Mouse (Mus musculus): ENCODE data around the gene Gm49384. TPM values are rescaled to one million over a fixed set of nuclear protein-coding genes. Genes with fewer than 3 reads are reported as not detected.

The Gm49384 gene
- polyA plus RNA-seq (2015; fragmentation: Nextera tagmentation; extraction: Ambion mirVana), result 3.6 and 4.5 TPM in 2 replicates

GRCm38 (mm10) chr12:69204052-69204833 is at the start of gene Gm49384:
Gene Gm49384, minus strand, starts transcription at chr12:69204267.

GRCm38 (mm10) chr12:69240876-69241275 is 36.8 kb upstream of the Gm49384 start, which contains the start of gene Klhdc1:
Gene Klhdc1, plus strand, starts transcription at chr12:69241176.

DNA sequence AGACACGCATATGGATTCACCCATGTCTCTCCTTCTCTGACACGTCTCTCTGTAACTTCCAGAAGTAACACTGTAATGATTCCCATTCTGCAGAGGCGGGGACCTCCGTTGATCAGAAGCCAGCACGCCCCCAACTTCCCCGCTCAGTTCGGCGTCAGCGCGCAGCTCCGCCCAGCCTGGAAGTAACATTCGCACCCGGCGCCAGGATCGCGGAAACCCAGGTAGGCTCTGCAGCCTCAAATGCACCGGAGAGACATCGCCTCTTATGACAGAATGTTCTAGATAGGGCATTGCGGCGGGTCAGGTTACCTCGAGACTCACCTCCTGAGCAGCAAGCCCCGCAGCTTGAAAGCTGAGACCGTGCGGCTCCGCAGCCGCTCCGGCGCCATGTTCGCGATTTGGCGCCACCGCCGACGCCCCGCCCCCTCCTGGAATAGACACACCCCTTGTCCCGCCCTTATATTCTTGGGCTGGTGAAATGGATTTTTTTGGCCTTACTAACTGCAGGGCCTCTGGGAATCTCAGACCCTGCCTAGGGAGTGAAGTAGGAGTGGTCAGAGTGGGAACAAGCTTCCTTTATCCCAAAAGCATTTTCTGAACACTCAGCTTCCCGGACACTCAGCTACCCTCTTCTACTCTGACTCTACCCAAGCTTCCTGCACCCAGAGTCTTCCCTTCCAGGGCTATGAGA is 23.9 kb upstream of the Gm49384 start, which contains the start of gene Pole2:
TSS of gene Pole2 (minus strand) at position 420 of the 691 bp plus-strand sequence.

GRCm38 (mm10) chr12:69198164-69198535 is 5.9 kb downstream of the Gm49384 start, which contains the start of gene Dnaaf2:
Gene Dnaaf2, minus strand, starts transcription at chr12:69198429.

GRCm38 (mm10) chr12:69196444-69197377 is 7.4 kb downstream of the Gm49384 start, which contains the start of gene Gm49383:
Gene Gm49383, minus strand, starts transcription at chr12:69197104.

DNA sequence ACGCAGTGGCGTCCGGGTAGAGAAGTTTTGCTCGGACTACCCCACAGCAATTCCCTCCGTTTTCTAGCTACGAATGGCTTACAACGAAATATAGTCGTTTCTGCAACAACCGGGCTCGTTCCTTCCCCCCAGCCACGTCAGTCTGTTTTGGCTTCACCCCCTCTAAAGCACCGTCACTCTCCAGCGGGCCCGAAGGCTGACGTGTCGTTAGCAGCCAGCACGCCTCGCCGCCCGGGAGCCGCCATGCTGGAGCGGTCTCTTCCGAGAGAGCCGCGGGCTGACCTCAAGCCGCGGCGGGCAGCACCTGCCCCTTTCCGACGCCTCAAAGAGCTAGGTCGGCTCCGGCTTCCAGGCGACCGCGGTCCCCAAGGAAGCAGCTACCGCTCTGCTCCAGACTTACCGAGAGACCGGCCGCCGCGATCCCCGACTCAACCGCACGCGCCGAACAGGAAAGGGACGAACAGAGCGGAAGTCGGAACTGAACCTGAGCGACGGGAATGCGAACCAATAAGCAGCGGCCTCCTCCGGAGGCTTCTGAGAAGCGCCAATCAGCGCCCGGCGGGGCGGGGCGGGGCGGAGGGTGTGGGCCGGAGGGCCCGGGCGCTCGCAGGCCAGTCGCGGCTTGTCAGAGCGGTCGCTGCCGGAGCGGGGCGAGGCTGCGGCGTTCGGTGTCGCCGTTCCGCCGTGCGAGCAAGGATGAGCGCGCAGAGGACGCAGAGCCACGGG is 20.3 kb downstream of the Gm49384 start, which contains the start of the genes Rpl36al and Mgat2:
TSS of gene Rpl36al (minus strand) at position 501 of the 726 bp plus-strand sequence.
TSS of gene Mgat2 (plus strand) at position 575 of the 726 bp plus-strand sequence.

DNA sequence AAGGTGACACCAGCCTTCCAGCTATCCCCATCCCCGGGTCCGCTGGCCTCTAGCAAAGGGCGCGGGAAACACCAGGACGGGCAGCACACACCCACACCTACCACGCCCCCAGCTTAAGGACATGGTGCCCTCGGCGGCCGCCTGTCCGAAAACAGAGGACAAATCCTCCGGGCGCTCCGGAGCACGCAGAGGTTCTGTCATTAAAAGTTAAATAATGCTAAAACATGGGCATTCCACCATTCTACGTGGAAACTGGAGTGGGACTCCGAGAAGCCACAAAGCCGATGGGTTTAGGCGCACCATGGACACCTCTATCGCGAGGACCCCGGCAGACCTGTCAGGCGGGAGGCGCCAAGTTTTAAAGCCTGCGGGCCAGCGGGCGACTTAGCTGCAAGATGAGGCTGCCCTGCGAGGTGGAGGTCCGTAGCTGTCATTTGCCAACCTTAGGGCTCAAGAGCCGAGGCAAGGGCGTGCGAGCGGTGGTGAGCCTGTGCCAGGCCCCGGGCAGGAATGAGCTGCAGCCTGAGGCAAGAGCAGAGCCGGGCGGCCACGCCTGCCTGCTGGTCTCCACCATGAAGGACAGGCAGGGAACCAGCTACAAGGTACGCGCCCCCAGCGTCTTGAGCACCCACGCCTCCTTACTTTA is 35.5 kb downstream of the Gm49384 start, which contains the start of gene Lrr1:
TSS of gene Lrr1 (plus strand) at position 354 of the 646 bp plus-strand sequence.

GRCm38 (mm10) chr12:69158765-69159577 is 45.1 kb downstream of the Gm49384 start, which contains the start of gene Rps29:
Gene Rps29, minus strand, starts transcription at chr12:69159186.

Small RNA genes within 50 kb of the gene (microRNA-seq; reads per million reads assigned to microRNA genes)
- 0 reads per million in 2 experiments for gene Gm47287
- gene Gm47295, result 0 to 0.42 reads per million in 2 experiments

Other genes starting within 250 kb of the Gm49384 start
- gene Rps29, start 45.1 kb downstream of the Gm49384 start, polyA plus RNA-seq (2015; fragmentation: Nextera tagmentation; extraction: Ambion mirVana), result 1,267 and 1,559 TPM in 2 replicates
- gene Lrr1, start 35.5 kb downstream of the Gm49384 start, polyA plus RNA-seq (2015; fragmentation: Nextera tagmentation; extraction: Ambion mirVana), result 2.5 and 3.4 TPM in 2 replicates
- 498 and 516 TPM in 2 replicates for gene Rpl36al, start 20.2 kb downstream of the Gm49384 start, polyA plus RNA-seq (2015; fragmentation: Nextera tagmentation; extraction: Ambion mirVana)
- gene Mgat2, start 20.1 kb downstream of the Gm49384 start, polyA plus RNA-seq (2015; fragmentation: Nextera tagmentation; extraction: Ambion mirVana), result 29.5 and 42.3 TPM in 2 replicates
- 4.6 and 5.0 TPM in 2 replicates for gene Gm49383, start 7.2 kb downstream of the Gm49384 start, polyA plus RNA-seq (2015; fragmentation: Nextera tagmentation; extraction: Ambion mirVana)
- gene Dnaaf2, start 5.8 kb downstream of the Gm49384 start, polyA plus RNA-seq (2015; fragmentation: Nextera tagmentation; extraction: Ambion mirVana), result 2.8 and 4.1 TPM in 2 replicates
- 4.9 and 5.1 TPM in 2 replicates for gene Pole2, start 23.9 kb upstream of the Gm49384 start, polyA plus RNA-seq (2015; fragmentation: Nextera tagmentation; extraction: Ambion mirVana)
- gene Klhdc1, start 36.9 kb upstream of the Gm49384 start, polyA plus RNA-seq (2015; fragmentation: Nextera tagmentation; extraction: Ambion mirVana), result 10.5 and 11.4 TPM in 2 replicates
- 96.8 and 99.8 TPM in 2 replicates for gene Klhdc2, start 92.4 kb upstream of the Gm49384 start, polyA plus RNA-seq (2015; fragmentation: Nextera tagmentation; extraction: Ambion mirVana)
- 44.1 and 44.9 TPM in 2 replicates for gene Nemf, start 152.9 kb upstream of the Gm49384 start, polyA plus RNA-seq (2015; fragmentation: Nextera tagmentation; extraction: Ambion mirVana)
- 36.7 and 51.6 TPM in 2 replicates for gene Arf6, start 167.9 kb upstream of the Gm49384 start, polyA plus RNA-seq (2015; fragmentation: Nextera tagmentation; extraction: Ambion mirVana)
- gene Gm9887, start 168.2 kb upstream of the Gm49384 start, polyA plus RNA-seq (2015; fragmentation: Nextera tagmentation; extraction: Ambion mirVana), result 1.2 and 1.6 TPM in 2 replicates

Measured in skeletal muscle tissue, postnatal 0 days (tissue).